Mouse (Mus musculus): ENCODE measurements around the gene Nudt4.

Nudt4 gene

GRCm38 (mm10) chr10:95501463-95502081 lies 62.4 kb downstream of the Nudt4 start, which contains the start of gene Mrpl42:
Gene Mrpl42, minus strand, starts transcription at chr10:95501940.
- DNase-seq (ENCODE audit: low read depth, low spot score), result peak; percentile 83

GRCm38 (mm10) chr10:95501033-95501432 lies 62.9 kb downstream of the Nudt4 start:
- no peak for DNase-seq (ENCODE audit: low read depth, low spot score)

All from CD4-positive helper T cell, adult 2 months (primary cell).